In the genomic region with DNA sequence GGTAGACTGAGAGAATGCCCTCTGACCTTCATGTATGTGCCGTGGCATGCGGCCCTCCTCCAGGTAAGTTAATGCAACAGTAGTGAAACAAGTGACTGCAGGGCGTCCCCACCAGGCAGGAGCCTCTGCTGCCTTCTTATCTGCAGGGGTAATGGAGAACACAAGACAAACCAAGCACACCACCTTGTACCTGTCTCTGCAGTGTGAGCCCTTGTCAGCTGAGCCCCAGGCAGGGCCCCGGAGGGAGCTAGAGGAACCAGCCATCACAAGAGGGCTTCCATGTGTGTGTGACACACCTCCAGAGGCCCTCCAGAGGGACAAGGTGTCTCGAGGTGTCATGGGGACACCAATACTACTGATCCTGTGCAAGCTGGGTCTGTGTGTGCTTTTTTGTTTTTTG, we compare ENCODE assay signal across 24 mouse cellular contexts. TPM values are rescaled to one million over a fixed set of nuclear protein-coding genes. Genes with fewer than 3 reads are reported as not detected.
DNase-seq lines count a peak whose midpoint lies in the region; ATAC-seq and TF ChIP-seq lines count a peak whose summit lies in the region.
"Had no signal": no experiment of that assay in that cellular context is flagged by ENCODE, and none has a peak within 500 bp of the region (broad histone marks: within the 10 kb centered on the region; RNA-seq: fewer than 3 reads in every experiment).

No protein-coding gene starts in this region.

- H3K27ac ChIP-seq in hindbrain, embryonic 12.5 days: no peak overlapping the region
- no peak overlapping the region for H3K27ac ChIP-seq in hindbrain, embryonic 13.5 days
- H3K27ac ChIP-seq in thymus, adult 2 months (ENCODE audit: control insufficient read depth, insufficient read depth, low read length): peak overlapping the region; percentile 68
- H3K27ac ChIP-seq in stomach, postnatal 0 days (replicated peaks): no peak overlapping the region
- H3K27ac ChIP-seq: hindbrain, embryonic 10.5 days; hindbrain, postnatal 0 days; kidney, embryonic 15.5 days; layer of hippocampus, adult 2 months; liver, embryonic 15.5 days; midbrain, embryonic 15.5 days had no signal

- H3K36me3 ChIP-seq in hindbrain, embryonic 12.5 days: peaks cover 70% of the 10 kb centered on the region
- peaks cover 76% of the 10 kb centered on the region for H3K36me3 ChIP-seq in hindbrain, embryonic 13.5 days
- peaks cover 12% of the 10 kb centered on the region for H3K36me3 ChIP-seq in thymus, adult 2 months (ENCODE audit: control insufficient read depth, insufficient read depth, low read length)
- peaks cover 18% of the 10 kb centered on the region for H3K36me3 ChIP-seq in stomach, postnatal 0 days (ENCODE audit: control insufficient read depth, insufficient read depth, low read length)

- TF ChIP-seq EP300 in stomach, postnatal 0 days (optimal IDR thresholded peaks at IDR 0.05): no peak

- no peaks in the 10 kb centered on the region for H3K27me3 ChIP-seq in hindbrain, embryonic 12.5 days
- no peaks in the 10 kb centered on the region for H3K27me3 ChIP-seq in hindbrain, embryonic 13.5 days
- no peaks in the 10 kb centered on the region for H3K27me3 ChIP-seq in thymus, adult 2 months (ENCODE audit: control insufficient read depth, insufficient read depth, low read length)
- no peaks in the 10 kb centered on the region for H3K27me3 ChIP-seq in stomach, postnatal 0 days (ENCODE audit: control insufficient read depth, insufficient read depth, low read length)
- H3K27me3 ChIP-seq: CH12.LX; kidney, embryonic 15.5 days; liver, embryonic 15.5 days; midbrain, embryonic 15.5 days had no signal

- H3K4me2 ChIP-seq in hindbrain, embryonic 12.5 days (replicated peaks): no peak overlapping the region
- H3K4me2 ChIP-seq in hindbrain, embryonic 13.5 days: no peak overlapping the region
- no peak overlapping the region for H3K4me2 ChIP-seq in stomach, postnatal 0 days (replicated peaks; ENCODE audit: low read depth)
- H3K4me2 ChIP-seq: heart, embryonic 11.5 days; kidney, embryonic 15.5 days; liver, embryonic 15.5 days; midbrain, embryonic 15.5 days had no signal

- no peak for TF ChIP-seq POLR2A in thymus, adult 2 months (IDR thresholded peaks at IDR 0.05; ENCODE audit: control insufficient read depth, extremely low read depth, insufficient read depth, low read length, poor library complexity)

- 91% methylated on average over 5 of the region's 5 CpGs for WGBS in hindbrain, embryonic 12.5 days
- WGBS in hindbrain, embryonic 13.5 days: 93% methylated on average over 5 of the region's 5 CpGs
- WGBS in thymus, adult 2 months: 74% methylated on average over 5 of the region's 5 CpGs
- WGBS in stomach, postnatal 0 days: 82% methylated on average over 5 of the region's 5 CpGs

- H3K4me3 ChIP-seq in hindbrain, embryonic 12.5 days: no peak overlapping the region
- H3K4me3 ChIP-seq in hindbrain, embryonic 13.5 days: no peak overlapping the region
- no peak overlapping the region for H3K4me3 ChIP-seq in thymus, adult 2 months (ENCODE audit: control insufficient read depth, insufficient read depth, low read length)
- no peak overlapping the region for H3K4me3 ChIP-seq in stomach, postnatal 0 days (ENCODE audit: low read depth, low read length)
- H3K4me3 ChIP-seq: hindbrain, embryonic 10.5 days; kidney, embryonic 15.5 days; layer of hippocampus, adult 2 months; liver, embryonic 15.5 days; midbrain, embryonic 15.5 days had no signal

- no peak for TF ChIP-seq CTCF in thymus, adult 2 months (IDR thresholded peaks at IDR 0.05; ENCODE audit: borderline replicate concordance, control insufficient read depth, extremely low read depth, insufficient read depth, low read length, poor library complexity)
- no peak for TF ChIP-seq CTCF in stomach, postnatal 0 days (IDR thresholded peaks at IDR 0.05; ENCODE audit: low read depth)

- no peak overlapping the region for H3K9ac ChIP-seq in hindbrain, embryonic 12.5 days
- H3K9ac ChIP-seq in hindbrain, embryonic 13.5 days: no peak overlapping the region
- H3K9ac ChIP-seq in stomach, postnatal 0 days (ENCODE audit: low read length): no peak overlapping the region
- H3K9ac ChIP-seq: kidney, embryonic 15.5 days; liver, embryonic 15.5 days; midbrain, embryonic 15.5 days had no signal

- ATAC-seq in hindbrain, embryonic 12.5 days (ENCODE audit: low FRiP score): peak; percentile 17; the same call in 1 of the 2 replicates
- ATAC-seq in hindbrain, embryonic 13.5 days (ENCODE audit: low FRiP score): no peak
- ATAC-seq in stomach, postnatal 0 days (ENCODE audit: low FRiP score, low TSS enrichment): peak; percentile 8; the same call in 1 of the 2 replicates
- no peak for ATAC-seq in megakaryocyte progenitor cell, adult 5-6 weeks (replicated peaks; ENCODE audit: poor library complexity)
- no peak for ATAC-seq in megakaryocyte-erythroid progenitor cell, adult 5-6 weeks (replicated peaks; ENCODE audit: low FRiP score, low TSS enrichment, poor library complexity, severe bottlenecking)
- ATAC-seq: forebrain, embryonic 14.5 days; hindbrain, postnatal 0 days; midbrain, embryonic 15.5 days had no signal

- no peaks in the 10 kb centered on the region for H3K9me3 ChIP-seq in hindbrain, embryonic 12.5 days (replicated peaks)
- H3K9me3 ChIP-seq in hindbrain, embryonic 13.5 days: no peaks in the 10 kb centered on the region
- H3K9me3 ChIP-seq in stomach, postnatal 0 days (ENCODE audit: control insufficient read depth, low read length): no peaks in the 10 kb centered on the region
- H3K9me3 ChIP-seq: hindbrain, embryonic 10.5 days; kidney, embryonic 15.5 days; liver, embryonic 15.5 days; midbrain, embryonic 15.5 days had no signal

- no peaks in the 10 kb centered on the region for H3K4me1 ChIP-seq in hindbrain, embryonic 12.5 days
- H3K4me1 ChIP-seq in hindbrain, embryonic 13.5 days (replicated peaks): peaks cover under 1% of the 10 kb centered on the region; the same call in 1 of the 2 replicates
- peaks cover 70% of the 10 kb centered on the region for H3K4me1 ChIP-seq in thymus, adult 2 months (replicated peaks; ENCODE audit: control insufficient read depth, insufficient read depth, low read length)
- no peaks in the 10 kb centered on the region for H3K4me1 ChIP-seq in stomach, postnatal 0 days (replicated peaks; ENCODE audit: control insufficient read depth, insufficient read depth)
- H3K4me1 ChIP-seq: hindbrain, embryonic 10.5 days; kidney, embryonic 15.5 days; midbrain, embryonic 15.5 days had no signal

- DNase-seq in thymus, adult 2 months: peak; percentile 41
- DNase-seq in thymus, adult 18-20 months: no peak
- DNase-seq in stomach, postnatal 0 days (ENCODE audit: low spot score): peak; percentile 40
- DNase-seq in thymus, postnatal 4 days: peak; percentile 65
- DNase-seq: adrenal gland, adult 8-10 months; kidney, adult 11 months; kidney, postnatal 36 days; layer of hippocampus, postnatal 36 days; liver; right cerebral cortex, adult 18-20 months; spleen, adult 18-20 months had no signal

RNA-seq across cellular contexts. Expression of a gene that starts 26.5 kb away (rescaled TPM):
- polyA plus RNA-seq in hindbrain, embryonic 12.5 days (2016; fragmentation: Nextera tagmentation; extraction: Ambion mirVana): 26.2 and 26.3 TPM in 2 replicates
- 26.1 and 26.6 TPM in 2 replicates for polyA plus RNA-seq in hindbrain, embryonic 13.5 days (2015; fragmentation: Nextera tagmentation; extraction: Ambion mirVana)
- 40.2 and 45.4 TPM in 2 replicates for polyA plus RNA-seq in thymus, adult 2 months (2012; rRNA removed)
- 4.3 and 5.3 TPM in 2 replicates for polyA plus RNA-seq in stomach, postnatal 0 days (2015; fragmentation: Nextera tagmentation; extraction: Ambion mirVana)
- total RNA-seq in megakaryocyte progenitor cell, adult 5-6 weeks (2015): 15.9 and 16.7 TPM in 2 replicates
- total RNA-seq in megakaryocyte progenitor cell, adult 5-6 weeks (2017): 27.2 and 32.9 TPM in 2 replicates
- total RNA-seq in megakaryocyte-erythroid progenitor cell, adult 5-6 weeks (2014; fragmentation: Nextera tagmentation): 16.2 and 16.8 TPM in 2 replicates
- 27.1 and 40.1 TPM in 2 replicates for total RNA-seq in megakaryocyte-erythroid progenitor cell, adult 5-6 weeks (2017)

Comparison
In these comparisons a context has a peak if more than half of its experiments do, and no peak if none do; other contexts are left out.
1. ATAC-seq: peak in hindbrain, embryonic 12.5 days (single experiment) and stomach, postnatal 0 days (single experiment); none in hindbrain, embryonic 13.5 days (single experiment), megakaryocyte progenitor cell, adult 5-6 weeks (single experiment) and megakaryocyte-erythroid progenitor cell, adult 5-6 weeks (single experiment).
2. DNase-seq: peak in thymus, adult 2 months (single experiment), stomach, postnatal 0 days (single experiment) and thymus, postnatal 4 days (single experiment); none in thymus, adult 18-20 months (0 of 2).